Mouse (Mus musculus) right cerebral cortex, adult 18-20 months (tissue): ENCODE data around the gene Ube2g1.
"Not testable (repeated sequence)": the region's sequence is repeated elsewhere in the genome, so short reads cannot be mapped to it uniquely, and the experiment has no call there.

Experiments used
- DNase-seq: peaks from one replicate; pipeline ENCODE4 v3.0.0; 2022; ENCODE audit warnings: mixed read lengths

Ube2g1 gene

DNA sequence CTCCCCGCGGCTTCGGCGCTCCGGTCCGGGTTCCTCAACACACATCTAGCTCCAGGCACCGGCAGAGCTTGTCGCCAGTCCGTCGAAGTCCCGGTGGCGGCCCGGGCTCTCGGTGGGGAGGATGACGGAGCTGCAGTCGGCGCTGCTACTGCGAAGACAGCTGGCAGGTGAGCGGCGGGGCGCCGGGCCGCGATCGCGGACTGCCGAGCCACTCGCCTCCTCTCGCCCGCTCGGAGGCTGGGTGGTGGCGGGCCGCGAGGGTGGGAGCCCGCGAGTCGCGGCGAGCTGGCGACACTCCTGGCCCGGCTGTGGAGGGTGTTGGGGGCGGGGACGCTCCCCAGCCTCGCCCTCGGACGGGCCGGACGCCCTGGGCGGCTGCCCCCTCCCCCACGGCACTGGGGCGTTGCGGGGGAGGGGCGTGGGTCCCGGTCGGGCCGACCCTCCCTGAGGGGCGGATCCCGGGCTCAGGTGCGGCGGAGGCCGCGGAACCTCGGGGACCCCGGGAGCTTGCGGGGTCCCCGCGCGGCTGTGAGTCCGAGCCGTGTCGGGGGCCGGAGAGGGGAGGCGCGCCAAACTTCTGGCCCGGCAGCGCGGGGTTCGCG is 487 bp downstream of the Ube2g1 start:
- DNase-seq = peak; percentile 64

DNA sequence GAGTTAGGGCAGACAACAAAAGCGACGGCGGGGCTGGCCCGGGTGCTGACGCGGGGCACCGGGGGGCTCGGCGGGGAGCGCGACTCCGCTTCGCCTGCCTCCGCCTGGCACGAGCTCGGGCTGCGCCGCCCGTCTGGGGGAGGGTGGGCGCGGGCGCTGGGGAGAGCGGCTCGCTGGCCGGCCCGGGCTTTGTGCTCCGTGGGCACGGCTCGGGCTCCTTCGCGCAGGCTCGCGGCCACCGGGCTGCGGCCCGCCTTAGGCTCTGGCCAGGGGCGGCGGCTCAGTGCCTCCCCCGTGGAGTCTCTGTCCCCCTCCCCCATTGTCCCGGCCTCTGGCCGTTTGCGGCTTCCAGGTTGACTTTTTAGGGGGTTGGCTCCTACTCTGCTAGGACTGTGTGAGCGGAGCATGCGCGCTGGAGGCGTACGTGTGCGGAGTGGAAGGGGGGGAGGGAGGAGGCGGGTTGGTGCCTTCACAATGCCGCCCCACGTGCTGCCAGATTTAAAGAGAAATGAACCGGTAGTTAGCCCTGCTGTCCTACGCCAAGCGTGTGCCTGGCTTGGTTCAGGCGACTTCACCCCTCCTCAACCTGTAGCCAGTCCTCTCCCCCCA is 1.1 kb downstream of the Ube2g1 start:
- peak; percentile 93 for DNase-seq

DNA sequence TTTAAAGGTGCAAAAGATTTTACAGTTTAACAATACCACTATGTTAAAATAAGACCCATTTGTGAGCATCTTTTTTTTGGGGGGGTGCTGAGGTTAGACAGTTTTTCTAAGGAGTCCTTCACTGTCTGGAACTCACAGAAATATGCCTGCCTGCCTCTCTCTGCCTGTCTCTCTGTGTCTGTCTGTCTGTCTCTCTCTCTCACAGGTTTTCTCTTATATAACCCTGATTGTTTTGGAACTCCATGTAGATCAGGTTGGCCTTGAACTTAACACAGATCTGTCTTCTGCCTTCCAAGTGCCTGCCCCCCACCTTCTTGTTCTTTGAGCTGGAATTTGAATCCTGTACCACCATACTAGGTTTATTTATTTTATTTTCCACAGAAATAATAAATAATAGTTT is 2.2 kb downstream of the Ube2g1 start:
- no peak for DNase-seq

DNA sequence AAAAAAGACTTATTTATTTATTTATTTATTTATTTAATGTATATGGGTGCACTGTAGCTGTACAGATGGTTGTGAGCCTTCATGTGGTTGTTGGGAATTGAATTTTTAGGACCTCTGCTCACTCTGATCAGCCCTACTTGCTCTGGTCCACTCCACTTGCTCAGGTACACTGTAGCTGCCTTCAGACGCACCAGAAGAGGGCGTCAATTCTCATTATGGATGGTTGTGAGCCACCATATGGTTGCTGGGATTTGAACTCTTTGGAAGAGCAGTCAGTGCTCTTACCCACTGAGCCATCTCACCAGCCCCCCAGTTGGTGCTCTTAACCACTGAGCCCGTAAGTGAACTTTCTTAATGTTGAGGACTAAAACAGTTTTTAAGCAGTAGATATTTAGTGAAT is 7.3 kb downstream of the Ube2g1 start:
- not testable (repeated sequence) for DNase-seq

DNA sequence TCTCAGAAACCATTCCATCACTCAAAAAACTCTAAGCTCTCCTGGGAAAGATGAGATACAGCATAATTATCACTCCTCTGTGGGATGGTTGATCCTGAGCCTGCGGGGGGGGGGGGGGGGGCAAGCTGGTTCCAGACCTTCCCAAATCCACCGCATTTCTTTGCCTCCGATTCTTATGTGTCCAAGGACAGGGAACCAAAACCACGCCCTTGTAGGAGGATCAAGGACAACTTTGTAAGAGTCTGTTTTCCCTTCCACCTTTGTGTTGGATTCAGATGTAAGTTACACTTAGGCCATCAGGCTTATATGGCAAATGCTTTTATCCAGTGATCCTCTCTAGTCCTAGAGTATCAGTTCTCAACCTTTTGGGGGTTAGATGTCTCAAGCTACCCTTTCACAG is 8.8 kb downstream of the Ube2g1 start:
- DNase-seq = no peak

DNA sequence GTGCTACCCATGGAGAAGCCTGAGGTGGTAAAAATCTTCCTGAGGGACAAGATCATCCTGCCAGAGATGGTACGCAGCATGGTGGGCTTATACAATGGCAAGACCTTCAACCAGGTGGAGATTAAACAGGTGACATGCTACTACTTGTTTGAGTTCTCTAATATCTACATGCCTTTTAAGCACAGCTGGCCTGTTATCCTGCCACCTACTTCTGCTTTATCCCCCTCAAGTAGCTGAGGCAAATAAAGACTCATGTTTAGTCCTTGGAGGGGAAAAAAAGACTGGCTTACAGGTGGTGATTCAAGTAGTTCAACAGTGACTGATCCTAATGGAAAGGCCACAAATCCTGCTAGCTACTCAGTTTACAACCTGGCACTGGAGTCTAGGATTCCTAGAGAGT is 11.4 kb downstream of the Ube2g1 start:
- no peak for DNase-seq

DNA sequence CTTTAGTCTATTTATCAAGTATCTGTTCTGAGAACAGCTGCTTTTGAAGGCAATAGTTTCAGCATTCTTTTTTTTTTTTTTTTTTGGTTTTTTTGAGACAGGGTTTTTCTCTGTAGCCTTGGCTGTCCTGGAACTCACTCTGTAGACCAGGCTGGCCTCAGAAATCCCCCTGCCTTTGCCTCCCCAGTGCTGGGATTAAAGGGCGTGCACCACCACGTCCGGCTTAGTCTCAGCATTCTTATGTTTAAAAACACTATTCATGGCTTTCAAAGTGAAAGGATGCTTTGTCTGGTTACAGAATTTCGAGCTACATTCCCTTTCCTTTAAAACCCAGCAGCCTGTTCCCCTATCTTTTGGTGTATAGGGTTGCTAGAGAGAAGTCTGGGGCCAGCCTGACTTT is 35.6 kb downstream of the Ube2g1 start:
- DNase-seq = no peak

DNA sequence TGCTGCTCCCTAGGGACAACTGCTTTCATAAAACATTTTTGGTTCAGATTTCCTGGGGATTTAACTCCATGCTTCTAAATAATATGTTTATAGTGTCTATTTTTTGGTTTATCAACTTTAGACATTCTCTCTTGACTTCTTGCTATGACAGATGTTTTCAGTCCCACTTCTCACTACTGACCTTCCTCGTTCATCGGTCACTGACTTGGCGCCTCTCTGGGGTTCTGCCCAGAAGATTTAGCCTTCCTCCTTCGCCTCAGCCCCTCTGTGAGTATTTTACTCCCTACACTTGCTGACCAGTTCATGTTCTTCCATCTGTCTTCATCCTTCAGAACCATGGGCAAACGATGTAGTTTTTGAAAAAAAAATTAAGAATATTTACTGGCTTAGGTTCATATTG is 38.3 kb downstream of the Ube2g1 start:
- DNase-seq = no peak

DNA sequence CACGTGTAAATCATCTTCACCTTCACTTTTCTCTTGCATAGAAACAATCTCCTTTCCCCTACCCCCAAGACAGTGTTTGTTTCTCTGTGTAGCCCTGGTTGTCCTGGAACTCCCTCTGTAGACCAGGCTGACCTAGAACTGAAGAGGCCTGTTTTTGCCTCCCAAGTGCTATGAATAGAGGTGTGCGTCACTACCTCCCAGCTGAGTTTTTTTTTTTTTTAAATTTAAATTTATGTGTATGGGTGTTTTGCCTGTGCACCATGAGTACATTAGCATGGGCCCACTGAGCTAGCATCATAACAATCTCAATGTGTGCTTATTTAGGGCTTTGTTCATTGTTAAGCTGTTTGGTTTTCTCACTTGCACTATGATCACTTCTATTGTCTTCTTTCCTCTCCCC is 43.3 kb downstream of the Ube2g1 start:
- peak; percentile 8 for DNase-seq

DNA sequence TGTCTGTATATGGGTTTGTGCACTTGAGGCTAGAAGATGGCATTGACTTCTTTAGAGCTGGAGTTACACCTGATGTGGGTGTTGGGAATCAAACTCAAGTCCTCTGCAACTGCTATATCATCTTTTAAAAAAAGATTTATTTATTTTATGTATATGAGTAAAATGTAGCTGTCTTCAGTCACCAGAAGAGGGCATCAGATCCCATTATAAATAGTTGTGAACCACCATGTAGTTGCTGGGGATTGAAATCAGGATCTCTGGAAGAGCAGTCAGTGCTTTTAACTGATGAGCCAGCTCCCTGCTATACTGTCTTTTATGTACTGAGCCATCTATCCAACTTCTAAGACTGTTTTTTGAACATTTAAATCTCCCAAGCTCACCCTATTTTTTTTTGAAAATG is 52.8 kb downstream of the Ube2g1 start:
- no peak for DNase-seq

DNA sequence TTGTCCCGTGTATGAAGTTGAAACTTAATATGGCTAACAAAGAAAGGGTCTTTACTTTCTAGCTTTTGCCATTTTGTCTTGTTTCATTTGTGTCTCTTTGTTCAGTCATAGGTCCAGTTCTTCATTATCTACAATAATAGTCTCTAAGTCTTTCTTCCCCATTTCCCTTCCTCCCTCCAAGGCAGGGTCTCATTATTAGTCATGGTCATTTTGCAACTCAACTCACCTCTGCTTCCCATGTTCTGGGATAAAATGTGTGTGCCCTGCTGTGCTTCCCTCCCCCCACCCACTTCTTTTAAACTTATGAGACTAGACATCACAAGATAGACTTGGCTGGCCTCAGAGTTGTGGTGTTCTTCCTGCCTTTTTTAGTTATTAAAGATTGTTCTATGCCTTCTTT is 53.3 kb downstream of the Ube2g1 start:
- DNase-seq = no peak

DNA sequence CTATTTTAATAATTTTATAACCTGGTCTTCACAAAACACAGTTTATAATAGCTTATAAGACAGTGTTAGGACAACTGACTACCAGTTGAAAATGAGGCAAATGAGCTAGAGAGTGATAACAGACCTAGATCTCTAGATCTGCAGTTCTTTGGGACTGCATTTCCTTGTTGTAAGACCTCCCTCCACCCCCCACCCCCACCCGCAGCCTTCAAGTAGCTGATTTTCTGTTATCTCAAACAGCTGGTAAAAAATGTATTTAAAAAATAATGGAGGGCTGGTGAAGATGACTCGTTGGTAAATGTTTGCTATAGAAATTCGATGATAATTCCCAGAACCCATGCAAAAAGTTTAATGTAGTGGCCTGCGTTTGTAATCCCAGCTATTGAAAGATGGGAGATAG is 57.6 kb downstream of the Ube2g1 start:
- DNase-seq = no peak

DNA sequence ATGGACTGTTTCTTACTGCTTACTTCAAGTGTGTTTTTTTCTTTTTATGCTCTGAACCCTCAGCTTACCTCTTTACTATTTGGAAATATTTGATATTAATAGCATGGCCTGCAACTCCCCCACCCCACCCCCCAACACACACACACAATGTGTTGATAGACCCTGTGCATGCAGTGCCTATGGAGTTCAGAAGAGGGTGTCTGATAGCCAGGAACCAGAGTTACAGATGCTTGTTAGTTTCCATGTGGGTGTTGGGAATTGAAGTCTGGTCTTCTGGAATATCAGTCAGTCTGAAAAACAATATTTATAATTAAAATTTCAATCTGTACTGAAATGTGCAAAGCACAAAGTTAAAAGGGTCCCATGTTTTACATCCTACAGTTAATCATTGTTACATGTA is 63.6 kb downstream of the Ube2g1 start:
- no peak for DNase-seq

DNA sequence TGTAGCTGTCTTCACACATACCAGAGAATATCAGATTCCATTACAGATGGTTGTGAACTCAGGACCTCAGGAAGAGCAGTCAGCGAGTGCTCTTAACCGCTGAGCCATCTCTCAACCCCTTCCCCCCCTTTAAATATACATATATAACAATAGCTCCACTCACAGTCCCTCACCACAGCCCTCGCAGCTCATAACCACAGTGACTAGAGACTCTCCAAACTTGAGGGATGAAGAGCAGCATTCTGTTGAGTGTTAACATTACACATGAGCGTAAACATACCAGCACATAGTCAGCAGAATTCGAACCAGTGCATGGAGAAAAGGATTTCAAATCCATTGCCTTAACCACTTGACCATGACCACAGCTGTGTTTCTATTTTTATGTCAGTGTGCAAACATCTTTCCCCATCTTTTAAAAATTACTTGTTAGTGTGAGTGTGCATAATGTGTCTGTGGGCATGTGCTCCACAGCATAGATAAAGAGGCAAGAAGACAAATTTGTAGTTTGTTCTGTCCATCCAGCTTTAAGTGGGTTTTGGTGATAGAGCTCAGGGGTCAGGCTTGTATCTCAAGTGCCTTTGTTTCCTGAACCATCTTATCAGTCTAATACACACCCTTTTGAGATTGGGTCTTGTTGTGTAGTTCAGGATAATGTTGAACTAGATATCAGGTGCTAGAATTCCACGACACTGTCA is 64.4 kb downstream of the Ube2g1 start:
- no peak for DNase-seq

DNA sequence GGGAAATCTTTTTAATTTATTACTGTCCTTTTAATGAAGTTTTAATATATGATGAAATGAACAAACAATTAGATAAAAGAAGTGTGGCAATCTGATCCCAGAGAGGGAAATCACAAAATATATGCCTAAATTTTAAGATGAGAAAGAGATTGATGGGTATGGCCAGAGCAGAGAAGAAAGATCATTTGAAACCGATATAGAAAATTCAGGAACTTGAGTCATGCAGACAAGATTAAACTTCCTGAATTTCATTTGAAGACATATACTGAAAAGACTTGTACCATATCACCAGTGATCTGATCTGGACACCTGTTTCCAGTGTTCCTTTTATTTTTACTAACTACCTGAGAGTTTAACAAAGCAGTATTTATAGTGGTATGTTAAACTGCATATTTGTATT is 65.4 kb downstream of the Ube2g1 start:
- DNase-seq = no peak

DNA sequence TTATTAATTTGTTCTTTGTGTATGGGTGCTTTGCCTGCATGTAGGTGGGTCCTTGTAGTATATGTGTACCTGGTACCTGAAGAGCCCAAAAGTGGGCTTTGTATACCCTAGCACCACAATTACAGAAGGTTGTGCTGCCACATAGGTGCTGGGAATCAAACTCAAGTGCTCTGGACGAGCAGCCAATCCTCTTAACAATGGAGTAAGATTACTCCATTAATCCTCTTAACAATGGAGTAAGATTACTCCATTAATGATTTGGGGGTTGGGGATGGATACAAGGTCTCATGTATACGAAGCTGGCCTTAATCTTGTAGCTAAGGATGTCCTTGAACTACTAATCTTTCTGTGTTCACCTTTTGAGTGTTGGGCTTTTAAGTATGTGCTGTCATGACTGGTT is 68.2 kb downstream of the Ube2g1 start:
- DNase-seq = no peak

DNA sequence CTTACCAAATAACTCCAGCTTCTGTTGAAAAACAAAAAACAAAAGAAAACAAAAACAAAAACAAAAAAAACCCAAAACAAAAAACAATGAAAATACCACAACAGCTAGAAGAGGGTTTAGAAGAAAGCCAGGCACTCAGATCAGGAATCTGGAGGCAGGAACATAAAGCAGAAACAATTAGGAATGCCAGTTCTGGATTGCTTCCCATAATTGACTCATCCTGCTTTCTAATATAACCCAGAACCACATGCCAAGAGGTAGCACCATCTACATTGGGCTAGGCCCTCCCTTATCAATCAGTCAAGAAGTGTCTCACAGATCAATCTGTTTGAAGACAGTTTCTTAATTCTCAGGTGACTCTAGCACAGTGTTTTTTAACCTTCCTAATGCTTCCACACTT is 73.6 kb downstream of the Ube2g1 start:
- DNase-seq = no peak

DNA sequence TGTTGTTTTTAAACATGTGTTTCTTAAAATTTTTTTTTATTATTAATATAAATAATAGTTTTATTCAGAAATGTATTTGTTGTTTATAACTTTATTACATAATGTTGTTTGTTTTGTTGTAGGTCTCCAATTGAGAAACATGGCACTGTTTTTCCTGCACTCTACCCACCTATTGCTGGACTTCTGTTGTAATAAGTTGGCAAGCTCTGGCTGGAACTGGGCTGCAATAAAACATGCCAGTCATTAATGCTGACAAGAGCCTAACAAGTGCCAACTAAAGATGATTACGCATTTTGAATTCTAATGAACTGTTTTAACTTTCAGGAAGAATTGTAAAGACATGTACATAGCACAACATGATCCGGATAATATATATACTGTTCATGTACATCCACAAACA is 76.3 kb downstream of the Ube2g1 start:
- no peak for DNase-seq

DNA sequence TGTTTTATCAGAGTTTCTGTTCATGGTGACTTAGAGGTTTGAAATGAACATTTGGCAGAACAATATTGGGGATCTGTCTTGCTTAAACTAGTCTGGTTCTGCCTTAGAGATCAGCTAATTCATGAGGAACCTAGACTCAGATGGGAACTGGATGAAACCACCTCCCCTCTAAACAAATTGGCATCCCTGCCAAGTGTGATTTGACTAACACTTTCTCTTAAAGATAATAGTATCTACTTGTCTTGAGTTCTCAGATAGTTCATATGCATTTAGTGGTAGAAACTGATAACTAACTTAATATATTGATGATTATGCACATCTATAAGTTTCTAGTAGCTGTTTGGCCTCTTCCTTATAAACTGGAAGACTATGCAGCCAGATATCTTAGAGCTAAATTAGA is 79.6 kb downstream of the Ube2g1 start:
- no peak for DNase-seq

DNA sequence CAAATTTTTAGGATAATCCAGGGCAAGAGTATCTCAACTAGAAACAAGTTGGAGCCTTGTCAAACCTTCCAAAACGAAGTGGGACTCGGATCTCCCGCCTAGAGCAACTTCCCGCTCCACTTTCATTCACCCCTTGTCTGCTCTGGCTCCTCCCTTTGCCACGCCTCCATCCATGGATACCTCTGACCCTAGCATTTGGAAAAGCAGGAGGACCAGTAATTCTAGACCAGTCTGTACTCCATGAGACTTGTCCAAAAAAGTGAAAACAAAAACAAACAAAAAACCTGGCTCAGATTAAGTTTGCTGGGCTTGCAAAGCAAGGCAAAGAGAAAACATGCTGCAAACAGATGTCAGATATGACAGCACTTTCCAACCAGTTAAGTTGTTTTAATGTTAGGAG is 81.2 kb downstream of the Ube2g1 start:
- DNase-seq = no peak

DNA sequence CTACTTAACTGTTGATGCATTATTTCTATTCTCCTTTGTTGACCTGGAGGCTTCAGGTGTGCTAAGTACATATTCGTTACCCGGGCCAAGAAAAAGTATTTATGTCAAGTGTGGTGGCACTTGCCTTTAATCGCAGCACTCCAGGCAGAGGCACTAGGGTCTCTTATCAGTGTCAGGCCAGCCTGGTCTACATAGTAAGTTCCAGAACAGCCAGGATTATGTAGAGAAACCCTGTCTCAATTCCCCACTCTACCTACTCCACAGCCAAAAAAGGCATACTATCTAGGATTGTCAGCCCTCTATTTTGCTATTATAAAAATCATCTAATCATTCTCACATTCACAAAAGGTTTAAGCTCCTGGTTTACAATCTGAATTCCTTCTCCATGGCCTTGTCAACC is 82.0 kb downstream of the Ube2g1 start:
- no peak for DNase-seq

DNA sequence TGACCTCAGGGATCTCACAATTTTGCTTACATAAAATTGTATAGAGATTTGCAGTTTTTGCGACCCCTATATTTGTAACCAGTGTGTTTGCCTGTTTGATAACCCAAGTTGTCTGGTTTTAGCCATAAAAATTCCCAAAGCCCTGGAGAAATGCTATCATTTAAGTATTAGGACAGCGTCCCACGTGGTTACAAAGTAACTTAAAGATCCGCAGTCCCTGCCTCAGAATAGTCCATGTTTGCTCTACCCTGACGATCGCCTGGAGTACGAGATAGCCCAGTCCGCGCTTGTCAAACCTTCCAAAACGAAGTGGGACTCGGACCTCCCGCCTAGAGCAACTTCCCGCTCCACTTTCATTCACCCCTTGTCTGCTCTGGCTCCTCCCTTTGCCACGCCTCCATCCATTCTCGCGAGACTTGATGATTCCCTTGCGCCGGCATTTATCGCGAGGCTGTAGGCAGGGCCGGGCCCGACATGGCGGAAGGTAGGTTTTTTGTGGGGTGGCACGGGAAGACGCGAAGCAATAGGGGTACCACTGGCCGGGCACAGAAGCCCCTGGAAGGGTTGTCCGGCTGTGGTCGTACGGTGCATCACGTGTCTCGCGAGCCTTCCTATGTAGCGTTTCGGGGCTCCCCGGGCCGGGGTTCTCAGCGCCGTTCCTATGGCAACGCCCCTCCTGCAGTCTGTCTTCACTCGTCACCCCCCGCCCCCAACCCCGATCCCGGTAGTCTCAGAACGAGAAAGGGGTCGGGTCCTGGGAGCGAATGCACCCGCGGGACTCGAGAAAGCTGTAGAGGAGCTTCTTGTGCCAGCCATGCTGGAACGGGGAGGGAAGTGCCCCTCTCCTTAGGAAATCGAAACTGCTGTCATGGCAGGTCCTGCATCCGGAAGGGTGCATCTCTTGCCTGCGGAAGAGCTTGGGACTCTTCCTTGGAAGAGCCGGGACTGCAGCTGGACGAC is 82.7 kb downstream of the Ube2g1 start, which contains the start of gene Ankfy1:
Ankfy1 (plus strand) TSS at position 456 of the 960 bp plus-strand sequence.
- peak; percentile 95 for DNase-seq

DNA sequence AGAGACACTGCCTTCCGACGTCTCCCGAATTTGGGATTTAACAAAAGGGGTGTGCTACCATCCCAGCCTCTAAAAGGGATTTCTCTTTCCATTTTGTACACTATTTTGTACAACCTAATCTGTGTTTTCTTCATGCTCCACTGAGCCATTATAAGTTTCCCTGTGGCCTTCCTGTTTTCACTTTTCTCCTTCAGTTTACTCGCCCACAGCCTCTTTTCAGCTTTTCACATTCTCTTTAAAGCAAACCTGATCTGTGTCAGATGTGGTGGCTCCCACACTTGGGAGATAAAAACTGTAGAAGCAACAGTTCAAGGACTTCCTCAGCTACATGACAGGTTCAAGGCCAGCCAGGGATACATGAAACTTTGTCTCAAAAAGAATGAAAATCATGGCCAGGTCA is 85.3 kb downstream of the Ube2g1 start:
- no peak for DNase-seq
